Mouse (Mus musculus) CH12.LX (cell line): Measurements from ENCODE around the gene Setd5. TPM values are rescaled to one million over a fixed set of nuclear protein-coding genes. Genes with fewer than 3 reads are reported as not detected.

Source experiments
- polyA plus RNA-seq: library from polyadenylated mRNA; unstranded; fragments of >175 nt; gene quantifications from 2 replicates; pipeline ENCODE4 v1.2.1, GENCODE M21; 2012; ENCODE audit warnings: low read depth; ENCODE audit not compliant: insufficient read length
- total RNA-seq, 2 experiments: library from RNA; depleted of rRNA; stranded (reverse); fragments of 300-350 nt in 1 of 2; fragments of >200 nt in 1 of 2; gene quantifications; 2 replicates each; pipeline ENCODE4 v1.2.3; 2012 to 2014

Gene Setd5
- total and polyA plus RNA-seq, 3 experiments = 56.8 to 80.4 (median 67.4) TPM

Other genes starting within 250 kb of the Setd5 start
- gene Srgap3, start 130.1 kb upstream of the Setd5 start, total RNA-seq (2012; rRNA removed) = 2.1 and 2.3 TPM in 2 replicates
- 1.0 and 1.5 TPM in 2 replicates for gene Srgap3, start 130.1 kb upstream of the Setd5 start, total RNA-seq (2014; rRNA removed)
- 3.5 and 4.5 TPM in 2 replicates for gene Srgap3, start 130.1 kb upstream of the Setd5 start, polyA plus RNA-seq
- gene Thumpd3, start 31.1 kb upstream of the Setd5 start, total RNA-seq (2012; rRNA removed) = 37.1 and 43.4 TPM in 2 replicates
- gene Thumpd3, start 31.1 kb upstream of the Setd5 start, total RNA-seq (2014; rRNA removed) = 78.1 and 89.0 TPM in 2 replicates
- 66.2 and 69.3 TPM in 2 replicates for gene Thumpd3, start 31.1 kb upstream of the Setd5 start, polyA plus RNA-seq
- gene Lhfpl4, start 118.0 kb downstream of the Setd5 start, total RNA-seq (2012; rRNA removed) = 7.1 and 7.2 TPM in 2 replicates
- gene Lhfpl4, start 118.0 kb downstream of the Setd5 start, total RNA-seq (2014; rRNA removed) = 2.6 and 3.2 TPM in 2 replicates
- gene Lhfpl4, start 118.0 kb downstream of the Setd5 start, polyA plus RNA-seq = 8.9 and 9.8 TPM in 2 replicates
- 63.9 and 83.4 TPM in 2 replicates for gene Mtmr14, start 160.5 kb downstream of the Setd5 start, total RNA-seq (2012; rRNA removed)
- 80.0 and 81.0 TPM in 2 replicates for gene Mtmr14, start 160.5 kb downstream of the Setd5 start, total RNA-seq (2014; rRNA removed)
- gene Mtmr14, start 160.5 kb downstream of the Setd5 start, polyA plus RNA-seq = 88.0 and 89.2 TPM in 2 replicates
- gene Cpne9, start 204.9 kb downstream of the Setd5 start, total RNA-seq (2012; rRNA removed) = 0.25 TPM in 2 replicates
- 0.19 and 0.28 TPM in 2 replicates for gene Cpne9, start 204.9 kb downstream of the Setd5 start, total RNA-seq (2014; rRNA removed)
- 0.27 and 0.49 TPM in 2 replicates for gene Cpne9, start 204.9 kb downstream of the Setd5 start, polyA plus RNA-seq
- gene Brpf1, start 229.8 kb downstream of the Setd5 start, total RNA-seq (2012; rRNA removed) = 24.5 and 26.5 TPM in 2 replicates
- gene Brpf1, start 229.8 kb downstream of the Setd5 start, total RNA-seq (2014; rRNA removed) = 13.7 TPM in 2 replicates
- 26.7 and 28.1 TPM in 2 replicates for gene Brpf1, start 229.8 kb downstream of the Setd5 start, polyA plus RNA-seq
- gene Ogg1, start 249.6 kb downstream of the Setd5 start, total RNA-seq (2012; rRNA removed) = 12.5 and 13.8 TPM in 2 replicates
- 14.4 and 14.5 TPM in 2 replicates for gene Ogg1, start 249.6 kb downstream of the Setd5 start, total RNA-seq (2014; rRNA removed)
- 19.5 and 20.1 TPM in 2 replicates for gene Ogg1, start 249.6 kb downstream of the Setd5 start, polyA plus RNA-seq